Mouse (Mus musculus) gastrocnemius, postnatal 4 days (tissue): ENCODE data around the gene Miga1. TPM values are rescaled to one million over a fixed set of nuclear protein-coding genes. Genes with fewer than 3 reads are reported as not detected.
"Not testable (repeated sequence)": the region's sequence is repeated elsewhere in the genome, so short reads cannot be mapped to it uniquely, and the experiment has no call there.

Source experiments
- DNase-seq, 2 experiments: peaks; one replicate each; pipeline ENCODE4 v3.0.0; 2021 to 2022; ENCODE audit warnings: low spot score in 2 of 2, mixed read lengths in 2 of 2
- total RNA-seq, 2 experiments: library from RNA; stranded (reverse); gene quantifications; 2 replicates each; pipeline ENCODE4 v1.2.3; 2021

Gene Miga1
- total RNA-seq, 2 experiments from 2014 or later: 8.4 TPM

- DNase-seq: no peak
Measured at GRCm38 (mm10) chr3:152332104-152332503, 8.1 kb downstream of the Miga1 start.

GRCm38 (mm10) chr3:152321765-152322547 is 18.3 kb downstream of the Miga1 start:
- no peak for DNase-seq

- no peak for DNase-seq
Measured at GRCm38 (mm10) chr3:152320972-152321645, 19.1 kb downstream of the Miga1 start.

GRCm38 (mm10) chr3:152316447-152317173 is 23.6 kb downstream of the Miga1 start:
- DNase-seq: not testable (repeated sequence)

GRCm38 (mm10) chr3:152315613-152316012 is 24.6 kb downstream of the Miga1 start:
- DNase-seq: peak; percentile 74 to 86

GRCm38 (mm10) chr3:152314666-152315065 is 25.5 kb downstream of the Miga1 start:
- not testable (repeated sequence) for DNase-seq

- no peak for DNase-seq
Measured at GRCm38 (mm10) chr3:152309250-152309645, 31.0 kb downstream of the Miga1 start.

- DNase-seq: peak in 1 of 2 experiments; percentile 31
Measured at GRCm38 (mm10) chr3:152308485-152309249, 31.5 kb downstream of the Miga1 start.

GRCm38 (mm10) chr3:152305971-152306370 is 34.2 kb downstream of the Miga1 start:
- no peak for DNase-seq

- no peak for DNase-seq
Measured at GRCm38 (mm10) chr3:152305080-152305479, 35.1 kb downstream of the Miga1 start.

- DNase-seq: no peak
Measured at GRCm38 (mm10) chr3:152304093-152304815, 36.0 kb downstream of the Miga1 start.

GRCm38 (mm10) chr3:152302991-152303390 is 37.2 kb downstream of the Miga1 start:
- no peak for DNase-seq

- DNase-seq: no peak
Measured at GRCm38 (mm10) chr3:152300376-152301337, 39.5 kb downstream of the Miga1 start.

- DNase-seq: no peak
Measured at GRCm38 (mm10) chr3:152295896-152296295, 44.3 kb downstream of the Miga1 start.

- DNase-seq: no peak
Measured at GRCm38 (mm10) chr3:152294400-152294799, 45.8 kb downstream of the Miga1 start.

GRCm38 (mm10) chr3:152293530-152294181 is 46.6 kb downstream of the Miga1 start:
- DNase-seq: no peak

GRCm38 (mm10) chr3:152291895-152292294 is 48.3 kb downstream of the Miga1 start:
- DNase-seq: no peak

GRCm38 (mm10) chr3:152290175-152290798 is 49.9 kb downstream of the Miga1 start:
- no peak for DNase-seq
